Mouse (Mus musculus) mouse embryonic stem cell (cell line): ENCODE measurements around the gene Mmp28.

ENCODE experiments used
- in situ Hi-C, 2 experiments: fragments of 300-500 bp; cut with MboI; formaldehyde crosslinking; loops; 1 replicate in 1 of 2; 3 replicates in 1 of 2; pipeline ENCODE4 v1.14.3; 2019 to 2020; ENCODE audit warnings: low sequenced_read_pairs in 2 of 2, low pct_unique_long_range_greater_than_20kb in 1 of 2, mixed read lengths in 1 of 2; ENCODE audit not compliant: unreplicated experiment in 1 of 2

Gene Mmp28

DNA sequence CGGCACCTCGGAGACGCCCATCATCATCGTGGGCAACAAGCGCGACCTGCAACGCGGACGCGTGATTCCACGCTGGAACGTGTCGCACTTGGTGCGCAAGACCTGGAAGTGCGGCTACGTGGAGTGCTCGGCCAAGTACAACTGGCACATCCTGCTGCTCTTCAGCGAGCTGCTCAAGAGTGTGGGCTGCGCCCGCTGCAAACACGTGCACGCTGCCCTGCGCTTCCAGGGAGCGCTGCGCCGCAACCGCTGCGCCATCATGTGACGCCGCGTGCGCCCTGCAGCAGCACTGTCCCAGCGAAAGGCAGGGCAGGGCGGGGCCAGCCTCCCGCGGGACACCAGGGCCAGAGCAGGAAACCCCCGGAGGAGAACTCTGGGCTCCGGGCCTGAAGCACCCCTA, 44.3 kb downstream of the Mmp28 start:
- in situ Hi-C loops: loop anchor here in 1 of 2 experiments (25.0 kb wide), 1 partner anchor 481 kb away; no protein-coding TSS in a partner anchor

DNA sequence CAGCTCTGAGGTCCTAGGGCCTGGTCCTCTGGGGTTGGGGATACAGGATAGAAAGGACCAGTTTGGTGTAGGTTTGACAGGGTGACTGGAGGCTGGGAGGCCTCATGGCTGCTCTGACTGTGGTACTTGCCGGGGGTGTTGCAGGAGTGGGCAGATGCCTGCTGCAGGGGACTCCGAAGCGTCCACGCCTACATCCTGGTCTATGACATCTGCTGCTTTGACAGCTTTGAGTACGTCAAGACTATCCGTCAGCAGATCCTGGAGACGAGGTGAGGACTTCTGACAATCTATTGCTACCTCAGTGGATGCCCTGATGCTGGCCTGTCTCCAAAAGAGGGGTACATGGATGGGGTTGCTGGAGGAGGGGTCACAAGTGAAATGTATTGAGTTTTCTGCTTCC, 45.2 kb downstream of the Mmp28 start:
- in situ Hi-C loops: loop anchor here in 1 of 2 experiments (25.0 kb wide), 1 partner anchor 480 kb away; no protein-coding TSS in a partner anchor

DNA sequence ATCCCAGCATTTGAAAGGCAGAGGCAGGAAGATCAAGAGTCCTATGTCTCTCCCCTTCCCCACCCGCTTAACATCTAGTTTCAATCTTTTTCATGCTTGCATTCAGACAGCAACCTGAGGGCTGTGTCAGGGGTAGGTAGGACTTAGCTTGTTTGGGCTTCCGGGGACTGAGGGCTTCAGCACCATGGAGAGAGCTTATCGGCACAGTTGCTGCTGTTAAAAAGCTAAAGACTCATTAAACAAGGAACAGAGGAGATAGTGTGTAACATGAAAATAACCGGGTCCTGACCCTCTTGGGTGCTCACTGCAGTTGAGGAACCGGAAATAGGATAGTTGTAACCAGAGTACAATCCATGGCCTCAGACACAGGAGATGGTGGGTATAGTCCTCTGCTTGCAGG, 45.8 kb downstream of the Mmp28 start:
- in situ Hi-C loops: loop anchor here in 1 of 2 experiments (25.0 kb wide), 1 partner anchor 480 kb away; no protein-coding TSS in a partner anchor

DNA sequence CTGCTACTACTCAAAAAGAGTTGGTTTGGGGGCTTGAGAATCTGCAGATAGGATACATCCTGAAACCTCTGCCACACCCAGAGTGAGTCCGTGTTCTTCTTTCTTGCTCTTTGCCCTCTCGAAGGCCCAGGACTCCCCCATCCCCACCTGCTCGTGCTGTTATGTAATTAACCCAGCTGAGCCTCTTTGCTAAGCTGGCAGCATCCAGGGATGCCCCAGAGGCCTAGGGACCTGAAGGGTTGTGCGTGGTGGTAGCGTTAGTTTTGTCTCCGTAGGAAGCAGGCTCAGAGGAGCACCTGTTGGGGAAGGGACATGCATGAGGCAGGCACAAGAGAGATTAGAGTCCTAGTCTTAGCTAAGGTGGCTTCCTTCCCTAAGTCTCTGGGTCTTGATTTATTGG, 52.4 kb downstream of the Mmp28 start:
- in situ Hi-C loops: loop anchor here in 1 of 2 experiments (25.0 kb wide), 1 partner anchor 473 kb away; no protein-coding TSS in a partner anchor

DNA sequence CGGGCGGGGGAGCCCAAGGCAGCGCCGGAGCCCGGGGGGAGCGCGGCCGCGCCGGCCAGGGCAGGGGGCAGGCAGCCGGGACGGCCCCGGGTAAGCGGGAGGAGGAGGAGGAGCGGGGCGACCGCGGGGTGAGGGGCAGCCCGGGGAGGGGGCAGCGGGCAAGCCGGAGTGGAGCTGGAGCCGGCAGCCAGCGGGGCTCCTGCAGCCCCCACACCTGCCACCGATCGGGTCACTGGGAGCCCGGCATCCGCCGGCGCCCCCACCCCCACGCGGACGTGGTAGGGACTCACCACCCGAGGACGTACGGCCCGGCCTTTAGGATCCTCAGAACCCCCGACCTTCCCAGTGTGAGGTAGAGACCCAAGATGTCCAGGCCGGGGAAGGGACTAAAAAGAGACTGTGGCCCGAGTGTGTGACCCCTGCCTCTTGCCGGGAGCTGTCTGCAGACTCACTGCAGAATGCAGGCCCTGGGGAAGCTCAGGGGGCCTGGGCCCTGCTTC, 53.0 kb downstream of the Mmp28 start:
- in situ Hi-C loops: loop anchor here in 1 of 2 experiments (25.0 kb wide), 1 partner anchor 473 kb away; no protein-coding TSS in a partner anchor

DNA sequence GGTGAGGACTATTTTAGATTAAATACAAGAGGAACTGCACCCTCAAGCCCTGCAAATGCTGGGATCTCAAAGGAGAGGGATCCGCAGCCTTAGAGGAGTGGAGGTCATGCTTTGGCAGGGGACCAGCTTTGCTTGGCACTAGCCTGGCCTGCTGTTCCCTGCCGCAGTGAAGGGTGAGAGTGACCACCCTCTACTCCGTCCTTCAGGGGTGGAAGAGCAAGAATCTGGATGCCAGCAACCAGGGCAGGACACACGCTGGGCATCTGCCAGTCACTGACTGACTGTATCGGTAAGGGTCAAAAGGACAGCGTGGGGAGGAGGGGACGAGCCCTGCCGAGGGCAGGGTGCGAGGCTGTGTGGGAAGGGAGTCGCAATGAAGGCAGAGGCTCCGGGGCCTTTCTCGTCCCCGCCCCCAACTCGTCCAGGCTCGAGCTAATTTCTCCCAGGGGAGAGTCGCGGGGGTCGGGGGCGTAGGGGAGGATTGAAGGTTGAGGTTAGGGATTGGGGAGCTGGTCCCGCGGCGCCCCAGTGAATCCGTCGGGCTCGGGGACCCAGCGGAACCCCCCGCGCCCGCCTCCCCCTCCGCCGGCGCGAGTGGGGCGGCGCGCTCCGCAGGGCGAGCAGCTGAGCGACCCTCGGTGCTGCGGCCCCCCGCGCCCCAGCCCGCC, 53.6 kb downstream of the Mmp28 start, which contains the start of gene Rasl10b:
Rasl10b (plus strand) TSS at position 51 of the 668 bp plus-strand sequence.
- in situ Hi-C loops: loop anchor here in 1 of 2 experiments (25.0 kb wide), 1 partner anchor 472 kb away; no protein-coding TSS in a partner anchor

DNA sequence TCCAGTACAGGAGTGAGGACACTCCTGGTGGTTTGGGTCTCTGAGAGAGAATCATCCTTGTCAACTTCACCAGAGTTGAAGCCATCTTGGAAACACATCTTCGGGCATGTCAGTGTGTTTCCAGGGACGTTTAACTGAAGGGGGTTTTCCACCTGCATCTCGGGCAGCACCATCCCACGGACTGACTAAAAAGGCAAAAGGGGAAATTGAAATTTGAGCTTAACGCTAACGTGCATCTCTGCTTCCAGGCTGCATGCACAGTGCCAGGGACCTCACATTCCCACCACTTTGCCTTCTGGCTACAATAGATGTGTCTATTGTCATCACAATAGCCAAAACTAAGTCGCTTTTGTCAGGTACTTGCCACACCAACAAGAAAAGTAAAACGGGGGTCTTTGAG, 54.6 kb downstream of the Mmp28 start:
- in situ Hi-C loops: loop anchor here in 1 of 2 experiments (25.0 kb wide), 1 partner anchor 471 kb away; no protein-coding TSS in a partner anchor

DNA sequence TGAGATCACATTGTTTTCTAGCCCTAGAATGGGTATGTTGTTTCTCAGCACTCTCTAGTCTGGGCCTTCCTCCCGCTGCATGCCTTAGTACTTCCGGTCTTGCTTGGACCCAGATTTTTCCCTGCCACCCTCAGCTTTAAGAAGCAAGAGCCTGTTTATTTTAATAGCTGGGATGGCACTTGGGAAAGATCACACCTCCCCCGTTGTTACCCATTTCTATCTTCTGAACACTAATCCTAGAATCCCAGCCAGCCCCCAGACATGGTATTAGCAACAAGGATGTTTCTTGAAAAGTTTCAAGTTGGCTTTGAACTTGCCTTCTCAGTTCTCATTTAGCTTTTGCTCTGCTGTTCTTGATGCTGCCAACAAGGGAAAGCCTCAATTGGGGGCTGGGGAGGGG, 56.5 kb downstream of the Mmp28 start:
- in situ Hi-C loops: loop anchor here in 1 of 2 experiments (25.0 kb wide), 1 partner anchor 469 kb away; no protein-coding TSS in a partner anchor

DNA sequence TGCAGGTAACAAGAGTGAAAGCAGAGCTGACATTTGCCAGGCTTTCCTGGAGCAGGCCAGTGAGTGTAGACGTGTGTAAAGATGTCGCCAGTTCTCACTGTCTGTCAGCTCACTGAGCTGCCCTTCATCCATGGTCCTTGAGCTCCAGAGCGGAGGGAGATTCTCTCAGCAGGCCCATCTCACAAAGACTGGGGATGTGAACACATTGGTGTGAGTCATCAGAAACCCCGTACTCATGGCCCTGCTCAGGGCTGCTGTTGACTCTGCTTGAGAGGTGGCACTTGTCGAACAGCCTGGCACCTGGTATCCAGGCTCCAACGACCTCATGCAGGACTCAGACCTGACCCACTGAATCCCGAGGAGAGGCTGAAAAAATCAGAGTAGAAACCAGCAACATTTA, 59.1 kb downstream of the Mmp28 start:
- in situ Hi-C loops: loop anchor here in 1 of 2 experiments (25.0 kb wide), 1 partner anchor 466 kb away; no protein-coding TSS in a partner anchor

DNA sequence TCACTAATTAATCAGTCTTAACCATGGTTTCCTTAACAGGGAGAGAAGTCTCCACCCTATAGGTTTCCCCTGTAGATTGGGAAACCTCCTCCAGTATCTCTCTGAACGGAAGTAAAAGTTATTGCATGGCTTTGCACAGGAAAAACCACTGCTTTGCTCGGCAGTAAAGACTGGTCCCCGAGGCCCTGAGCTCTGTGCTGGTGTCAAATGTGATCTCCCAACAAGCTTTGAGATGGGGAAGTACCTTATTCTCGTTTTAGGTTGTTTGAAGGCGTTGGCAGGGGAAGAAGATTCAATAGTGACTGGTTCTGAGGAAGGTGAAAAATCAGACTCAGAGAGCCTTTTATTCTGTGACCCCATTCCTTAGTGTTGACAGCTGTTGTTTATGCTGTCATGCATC, 64.1 kb downstream of the Mmp28 start:
- in situ Hi-C loops: no loop called here

DNA sequence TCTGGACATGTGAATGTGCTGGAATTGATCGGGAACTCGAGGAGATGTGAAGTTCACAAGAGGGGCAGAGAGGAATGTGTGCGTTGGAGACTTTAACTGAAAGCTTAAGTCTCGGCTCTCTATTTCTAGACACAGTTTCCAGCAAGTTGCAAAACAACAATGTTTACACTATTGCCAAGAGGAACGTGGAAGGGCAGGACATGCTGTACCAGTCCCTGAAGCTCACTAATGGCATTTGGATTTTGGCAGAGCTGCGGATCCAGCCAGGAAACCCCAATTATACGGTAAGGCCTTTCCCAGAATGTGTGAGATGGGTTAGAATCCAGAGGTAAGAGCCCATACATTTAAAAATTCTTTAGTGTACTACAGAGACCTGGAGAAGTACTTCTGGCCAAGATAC, 65.2 kb downstream of the Mmp28 start:
- in situ Hi-C loops: no loop called here

DNA sequence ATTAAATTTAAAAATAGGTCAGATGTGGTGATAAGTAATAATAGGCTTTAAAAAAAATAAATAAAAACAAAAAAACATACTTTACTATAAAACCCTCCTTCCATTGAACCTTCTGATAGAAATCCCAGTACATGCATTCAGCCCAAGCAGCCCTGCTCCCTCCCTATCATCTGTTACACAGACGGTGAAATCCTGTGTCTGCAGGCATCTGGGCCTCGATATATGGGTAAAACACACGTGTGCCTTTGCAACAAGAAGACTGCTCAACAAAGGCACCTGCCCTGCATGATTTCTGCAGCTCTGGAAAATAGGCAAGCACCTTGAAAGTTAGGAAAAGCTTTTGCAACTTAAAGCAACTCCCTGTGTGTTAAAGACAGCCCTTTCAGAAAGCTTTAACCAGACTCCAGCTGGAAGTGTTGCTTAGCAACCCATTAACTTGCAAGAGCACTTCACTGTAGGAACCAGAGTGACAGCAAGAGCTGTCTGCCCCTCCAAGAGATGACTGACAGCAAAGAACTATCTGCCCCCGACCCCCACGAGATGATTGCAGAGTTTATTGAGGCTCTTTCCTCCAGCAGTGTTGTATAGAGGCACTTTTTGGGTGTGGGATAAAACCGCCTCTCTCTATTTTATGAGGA, 68.0 kb downstream of the Mmp28 start:
- in situ Hi-C loops: no loop called here

DNA sequence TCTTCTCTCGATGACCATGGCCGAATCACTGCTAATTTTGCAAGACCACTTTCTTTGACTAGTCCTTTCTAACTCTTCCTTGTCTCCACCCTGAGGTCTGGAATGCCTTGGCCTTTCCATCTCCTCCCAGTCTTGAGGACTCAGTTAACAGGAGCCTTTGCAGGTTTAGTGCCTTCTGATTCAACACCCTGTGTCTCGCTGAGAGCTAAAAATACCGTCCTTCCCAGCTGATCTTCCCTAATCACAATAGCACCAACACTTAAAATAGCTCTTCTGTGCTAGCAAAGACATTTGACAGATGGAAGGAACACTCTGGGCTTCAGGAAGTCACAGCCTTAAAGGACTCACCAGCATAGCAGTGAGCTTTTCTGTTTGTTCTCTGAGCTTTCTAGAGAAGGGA, 69.8 kb downstream of the Mmp28 start:
- in situ Hi-C loops: no loop called here
